Mouse (Mus musculus): Measurements from ENCODE around the gene Sipa1l2.
"Not testable (repeated sequence)": the region's sequence is repeated elsewhere in the genome, so short reads cannot be mapped to it uniquely, and the experiment has no call there.

Sipa1l2 gene

GRCm38 (mm10) chr8:125542893-125543613, 26.6 kb downstream of the Sipa1l2 start:
- DNase-seq (ENCODE audit: low read depth in 2 of 2, low spot score in 2 of 2), result no peak

GRCm38 (mm10) chr8:125539056-125540013, 30.3 kb downstream of the Sipa1l2 start:
- no peak for DNase-seq (ENCODE audit: low read depth in 2 of 2, low spot score in 2 of 2)

GRCm38 (mm10) chr8:125538265-125538664, 31.3 kb downstream of the Sipa1l2 start:
- DNase-seq (ENCODE audit: low read depth in 2 of 2, low spot score in 2 of 2), result no peak

- no peak for DNase-seq (ENCODE audit: low read depth in 2 of 2, low spot score in 2 of 2)
Measured at GRCm38 (mm10) chr8:125533709-125534108, 35.9 kb downstream of the Sipa1l2 start.

- no peak for DNase-seq (ENCODE audit: low read depth in 2 of 2, low spot score in 2 of 2)
Measured at GRCm38 (mm10) chr8:125532953-125533352, 36.7 kb downstream of the Sipa1l2 start.

GRCm38 (mm10) chr8:125532177-125532576, 37.4 kb downstream of the Sipa1l2 start:
- DNase-seq (ENCODE audit: low read depth in 2 of 2, low spot score in 2 of 2), result no peak

GRCm38 (mm10) chr8:125531640-125532039, 38.0 kb downstream of the Sipa1l2 start:
- DNase-seq (ENCODE audit: low read depth in 2 of 2, low spot score in 2 of 2), result no peak

- DNase-seq (ENCODE audit: low read depth in 2 of 2, low spot score in 2 of 2), result no peak
Measured at GRCm38 (mm10) chr8:125531088-125531438, 38.5 kb downstream of the Sipa1l2 start.

GRCm38 (mm10) chr8:125530187-125531087, 39.2 kb downstream of the Sipa1l2 start:
- DNase-seq (ENCODE audit: low read depth in 2 of 2, low spot score in 2 of 2), result no peak

- DNase-seq (ENCODE audit: low read depth in 2 of 2, low spot score in 2 of 2), result no peak
Measured at GRCm38 (mm10) chr8:125529019-125529418, 40.6 kb downstream of the Sipa1l2 start.

- DNase-seq (ENCODE audit: low read depth in 2 of 2, low spot score in 2 of 2), result no peak
Measured at GRCm38 (mm10) chr8:125527941-125528340, 41.7 kb downstream of the Sipa1l2 start.

- DNase-seq (ENCODE audit: low read depth in 2 of 2, low spot score in 2 of 2), result no peak
Measured at GRCm38 (mm10) chr8:125526999-125527398, 42.6 kb downstream of the Sipa1l2 start.

GRCm38 (mm10) chr8:125526582-125526981, 43.0 kb downstream of the Sipa1l2 start:
- DNase-seq (ENCODE audit: low read depth in 2 of 2, low spot score in 2 of 2), result no peak

GRCm38 (mm10) chr8:125524479-125524878, 45.1 kb downstream of the Sipa1l2 start:
- DNase-seq (ENCODE audit: low read depth in 2 of 2, low spot score in 2 of 2), result no peak

- DNase-seq (ENCODE audit: low read depth in 2 of 2, low spot score in 2 of 2), result no peak
Measured at GRCm38 (mm10) chr8:125523213-125523612, 46.4 kb downstream of the Sipa1l2 start.

- no peak for DNase-seq (ENCODE audit: low read depth in 2 of 2, low spot score in 2 of 2)
Measured at GRCm38 (mm10) chr8:125522151-125522550, 47.5 kb downstream of the Sipa1l2 start.

- no peak for DNase-seq (ENCODE audit: low read depth in 2 of 2, low spot score in 2 of 2)
Measured at GRCm38 (mm10) chr8:125521087-125521486, 48.5 kb downstream of the Sipa1l2 start.

- not testable (repeated sequence) for DNase-seq (ENCODE audit: low read depth in 2 of 2, low spot score in 2 of 2)
Measured at GRCm38 (mm10) chr8:125520308-125520707, 49.3 kb downstream of the Sipa1l2 start.

GRCm38 (mm10) chr8:125518951-125519350, 50.7 kb downstream of the Sipa1l2 start:
- DNase-seq (ENCODE audit: low read depth in 2 of 2, low spot score in 2 of 2), result no peak

GRCm38 (mm10) chr8:125518301-125518700, 51.3 kb downstream of the Sipa1l2 start:
- DNase-seq (ENCODE audit: low read depth in 2 of 2, low spot score in 2 of 2), result no peak

GRCm38 (mm10) chr8:125517397-125517796, 52.2 kb downstream of the Sipa1l2 start:
- no peak for DNase-seq (ENCODE audit: low read depth in 2 of 2, low spot score in 2 of 2)

Data from CD8-positive naive resting alpha-beta T cell, adult 2 months (primary cell).